Mouse (Mus musculus): ENCODE measurements around the gene Sertad2. TPM values are rescaled to one million over a fixed set of nuclear protein-coding genes. Genes with fewer than 3 reads are reported as not detected.

Gene Sertad2
- polyA plus RNA-seq, 1 experiment: 22.1 TPM

DNA sequence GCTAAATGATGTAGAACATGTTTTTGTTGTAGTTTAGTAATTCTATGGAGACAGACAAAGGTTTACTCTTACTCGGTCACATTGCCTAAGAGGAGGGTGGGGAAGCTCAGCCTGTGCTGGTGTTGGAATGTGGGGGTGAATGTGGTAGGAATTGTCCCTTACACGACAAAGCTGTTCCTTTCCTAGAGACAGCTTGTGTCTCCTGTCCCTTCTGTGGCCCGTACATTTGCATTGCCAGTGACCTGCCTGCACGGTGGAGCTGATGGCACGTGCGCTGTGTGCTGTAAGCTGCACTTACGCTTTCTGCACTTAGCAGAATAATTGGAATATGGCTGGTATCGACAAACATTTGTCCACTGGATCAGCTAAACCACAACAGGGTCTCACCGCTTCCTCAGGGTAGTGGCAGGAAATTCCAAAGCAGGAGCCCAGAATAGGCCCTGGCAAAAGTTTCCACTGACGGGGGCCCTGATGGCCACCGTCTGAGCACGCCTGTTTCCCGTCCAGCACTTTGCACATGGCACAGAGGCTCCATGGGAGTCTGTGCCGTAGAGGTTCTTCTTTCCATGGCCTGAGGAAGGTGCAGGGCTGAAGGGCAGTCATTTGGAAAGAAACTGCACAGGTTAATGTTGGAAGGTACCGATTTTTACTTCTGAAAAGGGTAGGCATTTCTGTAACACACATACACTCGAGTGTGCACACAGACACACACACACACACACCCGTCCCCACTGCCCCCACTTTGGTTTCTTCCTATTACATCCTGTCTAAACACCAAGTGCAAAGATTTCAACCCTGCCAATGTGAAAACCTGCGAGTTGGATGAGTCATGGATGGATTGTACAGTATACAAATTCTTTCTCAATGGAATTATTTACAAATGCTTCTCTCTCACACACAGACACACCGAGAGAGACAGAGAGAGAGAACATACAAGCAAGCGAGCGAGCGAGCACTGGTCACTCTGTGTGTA, 51.5 kb downstream of the Sertad2 start:
- no peak for DNase-seq (ENCODE audit: low read depth)

- no peak for DNase-seq (ENCODE audit: low read depth)
Measured at GRCm38 (mm10) chr11:20603066-20603812, 60.2 kb downstream of the Sertad2 start.

DNA sequence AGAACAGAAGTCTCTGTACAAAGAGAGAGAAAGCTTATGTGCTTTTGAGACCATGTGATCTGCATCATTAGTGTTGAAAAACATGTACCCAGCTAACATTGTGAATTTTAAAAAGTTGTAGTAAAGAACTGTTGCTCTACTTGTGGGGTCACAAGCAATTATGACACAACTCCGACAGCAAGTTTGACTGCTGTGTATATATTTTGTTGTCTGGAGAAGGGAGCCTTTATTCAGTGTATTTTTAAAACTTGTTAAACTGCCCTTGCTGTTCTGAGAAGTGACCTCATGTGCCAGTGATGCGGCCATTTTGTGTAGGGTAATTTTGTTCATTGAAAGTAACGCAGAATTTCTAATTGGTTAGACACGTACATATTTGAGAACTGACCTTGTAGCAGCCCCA, 61.1 kb downstream of the Sertad2 start:
- DNase-seq (ENCODE audit: low read depth): no peak

- DNase-seq (ENCODE audit: low read depth): no peak
Measured at GRCm38 (mm10) chr11:20605613-20606012, 62.6 kb downstream of the Sertad2 start.

DNA sequence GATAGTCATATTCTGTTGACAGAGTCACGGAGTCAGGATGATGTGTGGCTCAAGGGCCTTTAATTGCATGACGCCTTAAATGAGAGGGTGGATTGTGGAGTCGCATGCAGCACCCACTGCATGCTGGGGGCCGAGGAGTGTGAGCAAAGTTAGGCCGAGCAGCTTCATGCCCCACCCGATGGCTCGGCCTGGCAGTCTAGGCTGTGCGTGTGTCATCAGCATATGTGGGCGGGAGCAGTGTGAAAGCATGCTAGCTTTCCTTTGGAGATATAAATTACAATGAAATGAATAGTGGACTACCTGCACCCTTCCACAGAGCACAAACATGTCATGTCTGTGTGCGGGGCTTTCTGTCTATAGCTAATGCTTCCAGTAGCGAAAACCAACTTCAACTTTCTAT, 65.4 kb downstream of the Sertad2 start:
- no peak for DNase-seq (ENCODE audit: low read depth)

- DNase-seq (ENCODE audit: low read depth): no peak
Measured at GRCm38 (mm10) chr11:20613223-20613622, 70.2 kb downstream of the Sertad2 start.

GRCm38 (mm10) chr11:20616103-20616502, 73.0 kb downstream of the Sertad2 start:
- DNase-seq (ENCODE audit: low read depth): no peak

GRCm38 (mm10) chr11:20627146-20627545, 84.1 kb downstream of the Sertad2 start:
- DNase-seq (ENCODE audit: low read depth): no peak

- no peak for DNase-seq (ENCODE audit: low read depth)
Measured at GRCm38 (mm10) chr11:20628216-20628615, 85.2 kb downstream of the Sertad2 start.

DNA sequence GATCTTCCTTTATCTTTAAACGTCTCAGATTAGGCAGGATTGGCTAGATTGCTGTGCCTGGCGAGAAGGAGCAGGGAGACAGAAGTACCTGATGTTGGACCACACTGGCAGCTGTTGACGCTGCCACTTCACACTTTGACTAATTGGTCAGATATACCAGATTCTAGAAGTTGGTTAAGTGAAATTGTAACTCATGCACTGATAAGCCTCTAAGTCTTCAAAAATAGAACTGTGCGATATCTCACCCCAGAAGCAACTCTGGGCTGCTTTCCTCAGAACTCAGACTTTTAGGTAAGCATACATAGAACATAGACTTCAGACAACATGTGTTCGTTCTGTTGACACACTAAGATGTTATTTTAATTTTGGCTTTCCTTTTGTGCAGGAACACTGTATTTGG, 86.6 kb downstream of the Sertad2 start:
- DNase-seq (ENCODE audit: low read depth): no peak

DNA sequence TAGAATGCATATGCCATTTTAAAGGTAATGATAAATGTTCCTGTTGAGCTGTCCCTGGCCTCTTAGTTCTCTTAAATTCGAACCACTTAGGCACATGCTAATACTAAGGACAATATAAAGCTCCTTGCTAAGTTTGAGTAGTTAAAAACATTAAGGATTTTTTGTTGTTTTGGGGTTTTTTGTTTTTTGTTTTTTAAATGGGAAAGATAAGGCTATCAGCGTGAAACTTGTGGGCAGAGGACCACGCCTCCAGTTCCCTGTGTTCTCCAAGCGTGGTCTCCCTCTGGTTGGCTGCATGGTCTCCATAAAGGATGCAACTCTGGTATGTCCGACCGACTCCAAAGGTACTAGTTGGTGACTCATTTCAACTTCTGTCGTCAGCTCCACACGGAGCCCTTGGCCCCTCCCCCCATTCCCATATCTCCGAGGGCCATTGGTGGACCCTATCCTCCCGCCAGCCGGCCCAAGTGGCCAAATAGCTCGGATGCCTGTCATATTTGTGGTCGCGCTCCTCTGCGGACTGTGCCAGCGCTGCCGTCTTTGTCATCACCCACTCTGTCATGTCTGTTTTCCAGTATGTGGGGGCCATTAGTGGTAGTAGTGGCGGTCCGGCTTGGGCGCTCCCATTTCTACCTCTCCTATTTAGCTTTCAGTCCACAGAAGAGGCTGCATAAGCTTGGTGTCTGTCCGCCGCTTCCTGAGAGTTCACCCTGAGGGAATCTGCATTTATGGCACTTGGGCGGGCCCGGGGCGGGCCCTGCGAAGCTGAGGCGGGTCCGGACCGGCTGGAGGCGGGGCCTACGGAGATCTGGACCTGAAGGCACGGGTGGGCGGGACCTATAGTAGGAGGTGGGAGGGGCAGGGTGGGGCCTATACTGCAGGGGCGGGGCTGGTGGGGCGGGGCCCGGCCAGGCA, 88.2 kb downstream of the Sertad2 start:
- no peak for DNase-seq (ENCODE audit: low read depth)

- no peak for DNase-seq (ENCODE audit: low read depth)
Measured at GRCm38 (mm10) chr11:20631941-20632618, 89.0 kb downstream of the Sertad2 start.

DNA sequence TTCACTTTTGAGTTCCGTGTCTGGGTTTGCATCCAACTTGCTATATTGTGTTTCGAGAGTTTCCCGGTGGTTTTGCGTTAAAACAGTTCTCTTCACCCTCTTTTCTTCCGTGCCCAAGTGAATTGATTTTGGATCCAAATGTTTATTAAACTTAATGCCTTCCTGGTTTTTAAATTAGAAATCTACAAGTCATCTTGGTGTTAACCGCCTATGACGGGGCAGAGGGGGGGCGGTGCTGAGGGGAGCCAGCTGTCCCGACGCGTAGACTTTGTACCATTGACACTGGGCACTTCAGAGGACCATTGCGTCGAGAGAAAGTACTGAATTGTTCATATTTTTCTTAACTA, 89.5 kb downstream of the Sertad2 start:
- DNase-seq (ENCODE audit: low read depth): no peak

DNA sequence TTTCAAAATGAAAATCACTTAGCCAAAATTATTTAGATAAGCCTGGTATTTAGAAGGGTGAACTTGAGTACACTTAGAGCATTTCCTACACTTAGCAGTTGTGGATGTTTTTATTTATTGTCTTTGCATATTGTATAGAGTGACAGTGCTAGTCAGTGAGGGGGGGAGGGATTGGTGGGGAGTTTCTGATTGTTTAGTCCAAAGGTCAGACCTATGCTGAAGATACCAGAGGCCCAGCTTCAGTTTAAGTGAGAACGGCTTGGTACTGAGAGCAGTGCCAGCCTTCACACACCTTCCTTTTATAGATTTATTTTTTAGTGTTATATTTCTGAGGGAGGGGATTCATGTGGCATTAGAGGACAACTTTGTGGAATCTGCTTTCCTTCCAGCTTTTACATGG, 91.5 kb downstream of the Sertad2 start:
- DNase-seq (ENCODE audit: low read depth): no peak

- no peak for DNase-seq (ENCODE audit: low read depth)
Measured at GRCm38 (mm10) chr11:20635646-20636045, 92.6 kb downstream of the Sertad2 start.

GRCm38 (mm10) chr11:20636114-20636513, 93.1 kb downstream of the Sertad2 start:
- no peak for DNase-seq (ENCODE audit: low read depth)

- no peak for DNase-seq (ENCODE audit: low read depth)
Measured at GRCm38 (mm10) chr11:20637060-20637459, 94.0 kb downstream of the Sertad2 start.

- no peak for DNase-seq (ENCODE audit: low read depth)
Measured at GRCm38 (mm10) chr11:20638841-20639240, 95.8 kb downstream of the Sertad2 start.

DNA sequence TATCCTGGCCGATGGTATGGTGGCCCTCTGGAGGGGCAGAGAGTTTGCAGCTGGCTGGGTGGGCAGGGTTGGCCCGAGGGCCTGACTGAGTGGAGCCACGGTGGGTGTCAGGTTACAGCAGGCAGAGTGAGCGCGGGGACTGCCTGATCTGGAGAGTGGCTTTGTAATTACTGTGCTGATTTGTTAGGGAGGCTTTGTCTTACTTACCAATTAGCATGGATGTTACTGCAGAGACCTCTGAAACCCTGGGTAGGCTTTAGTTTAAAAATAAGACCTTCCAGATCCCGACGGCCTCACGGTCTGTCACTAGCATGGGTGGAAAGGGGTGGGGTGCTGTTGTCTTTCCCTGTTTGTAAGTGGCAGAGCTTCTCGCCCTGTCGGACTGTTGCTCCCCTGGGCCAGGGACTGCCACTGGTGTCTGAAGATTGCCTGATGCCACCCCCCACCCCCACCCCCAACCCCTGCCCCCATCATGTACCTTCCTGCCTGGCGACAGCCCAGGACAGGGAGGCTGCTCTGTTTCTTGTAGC, 96.9 kb downstream of the Sertad2 start:
- no peak for DNase-seq (ENCODE audit: low read depth)

GRCm38 (mm10) chr11:20642321-20642720, 99.3 kb downstream of the Sertad2 start:
- no peak for DNase-seq (ENCODE audit: low read depth)

DNA sequence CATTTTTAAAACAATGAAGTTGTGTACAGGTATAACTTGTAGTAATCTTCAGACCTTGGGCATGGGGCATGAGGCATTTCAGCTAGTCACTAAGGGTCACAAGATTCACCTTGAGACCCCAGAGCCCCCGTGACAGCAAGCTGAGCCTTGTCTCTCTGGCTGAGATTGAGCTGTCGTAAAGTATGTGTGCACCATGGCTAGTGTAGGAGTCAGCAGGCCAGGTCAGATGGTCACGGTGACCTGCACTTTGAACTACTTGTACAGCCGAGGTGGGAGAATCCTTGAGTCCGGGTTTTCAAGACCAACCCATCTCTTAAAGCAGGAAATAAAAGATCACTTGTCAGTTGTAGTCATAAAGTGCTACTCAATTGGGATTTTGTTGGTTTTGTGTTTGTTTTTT, 100.1 kb downstream of the Sertad2 start:
- no peak for DNase-seq (ENCODE audit: low read depth)

All from gonadal fat pad, adult 2 months (tissue).